Mouse (Mus musculus) embryonic facial prominence, embryonic 10.5 days (tissue): Measurements from ENCODE around the gene Krtap21-1. TPM values are rescaled to one million over a fixed set of nuclear protein-coding genes. Genes with fewer than 3 reads are reported as not detected.

Source experiments
- DNase-seq: peaks from one replicate; pipeline ENCODE4 v3.0.0-alpha.2; 2017; ENCODE audit warnings: low spot score
- H3K27ac ChIP-seq: fragments of 300-500 bp; sonication (generic); replicated peaks from 2 replicates; pipeline ENCODE4 v1.5.1; 2016; ENCODE audit warnings: mild to moderate bottlenecking
- H3K27me3 ChIP-seq: fragments of 300-500 bp; sonication (generic); replicated peaks from 2 replicates; pipeline ENCODE4 v1.6.1; 2016; ENCODE audit warnings: low read depth, mild to moderate bottlenecking; ENCODE audit not compliant: poor library complexity, severe bottlenecking
- H3K36me3 ChIP-seq: fragments of 300-500 bp; sonication (generic); replicated peaks from 2 replicates; pipeline ENCODE4 v1.6.1; 2016; ENCODE audit warnings: mild to moderate bottlenecking, moderate library complexity
- H3K4me1 ChIP-seq: fragments of 300-500 bp; sonication (generic); 2 replicates; pipeline ENCODE4 v1.6.1; 2016
- H3K4me3 ChIP-seq: fragments of 300-500 bp; sonication (generic); 2 replicates; pipeline ENCODE4 v1.5.1; 2016; ENCODE audit warnings: mild to moderate bottlenecking, moderate library complexity
- H3K9me3 ChIP-seq: fragments of 300-500 bp; sonication (generic); 2 replicates; pipeline ENCODE4 v1.6.1; 2016; ENCODE audit warnings: mild to moderate bottlenecking
- WGBS: fragments of 180-500 bp; shearing (Covaris S2); methylation state at CpG from one replicate; pipeline ENCODE4 v1.1.7; 2016; 5-methylcytosine and 5-hydroxymethylcytosine counted together
- polyA plus RNA-seq: library from polyadenylated mRNA; unstranded; fragments of >200 nt; fragmentation: Nextera tagmentation; extraction: Ambion mirVana; gene quantifications from 2 replicates; pipeline ENCODE4 v1.2.1, GENCODE M21; 2016

Gene Krtap21-1
- polyA plus RNA-seq, result not detected in 2 replicates

DNA sequence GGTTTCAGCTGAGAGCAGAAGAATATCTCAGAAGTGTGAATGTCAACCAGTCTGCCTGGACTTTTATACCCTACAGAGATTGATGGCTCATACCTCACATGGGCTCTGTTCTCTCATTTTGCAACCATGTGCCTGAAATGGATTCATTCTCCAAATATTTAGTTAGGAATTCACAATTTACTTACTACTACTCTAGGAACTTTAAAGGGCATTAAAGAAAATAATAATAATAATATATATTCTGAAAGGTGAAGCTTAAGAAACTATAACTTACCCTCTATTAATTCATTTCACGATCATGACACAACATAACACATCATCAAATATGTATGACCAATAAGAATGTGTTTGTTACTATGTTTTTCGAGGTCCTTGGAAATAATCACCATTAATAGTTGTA lies at the start of gene Krtap21-1:
Gene Krtap21-1, minus strand, starts transcription at position 101 of the 400 bp plus-strand sequence.
- DNase-seq, result no peak
- no peak within 1 kb of the TSS for H3K27ac ChIP-seq
- no peaks in the 10 kb centered on the region for H3K27me3 ChIP-seq
- H3K36me3 ChIP-seq, result no peaks in the 10 kb centered on the region
- 85% methylated on average over 2 of the region's 2 CpGs for WGBS
- H3K4me3 ChIP-seq, result no peak within 1 kb of the TSS
- no peaks in the 10 kb centered on the region for H3K4me1 ChIP-seq
- H3K9me3 ChIP-seq, result no peaks in the 10 kb centered on the region

DNA sequence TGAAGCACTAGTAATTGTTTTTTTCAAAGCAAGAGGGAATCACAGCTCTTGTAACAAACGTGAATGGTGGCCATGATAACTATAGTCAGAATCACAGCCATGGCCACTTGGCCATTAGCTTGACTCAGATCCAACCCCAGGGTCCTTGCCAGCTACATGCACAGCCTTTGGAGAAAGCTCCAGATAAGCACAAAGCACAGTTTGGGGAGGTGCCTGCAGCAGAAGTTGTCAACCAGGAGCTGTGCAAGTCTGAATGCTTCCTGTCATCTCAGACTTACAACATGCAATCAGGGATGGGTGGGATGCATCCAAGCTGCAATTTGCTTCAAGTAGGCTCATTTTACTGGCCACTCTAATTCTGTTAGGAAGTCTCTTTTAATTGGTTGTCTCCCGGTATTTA lies 25.9 kb upstream of the Krtap21-1 start:
- no peak for DNase-seq
- no peaks in the 10 kb centered on the region for H3K27me3 ChIP-seq

DNA sequence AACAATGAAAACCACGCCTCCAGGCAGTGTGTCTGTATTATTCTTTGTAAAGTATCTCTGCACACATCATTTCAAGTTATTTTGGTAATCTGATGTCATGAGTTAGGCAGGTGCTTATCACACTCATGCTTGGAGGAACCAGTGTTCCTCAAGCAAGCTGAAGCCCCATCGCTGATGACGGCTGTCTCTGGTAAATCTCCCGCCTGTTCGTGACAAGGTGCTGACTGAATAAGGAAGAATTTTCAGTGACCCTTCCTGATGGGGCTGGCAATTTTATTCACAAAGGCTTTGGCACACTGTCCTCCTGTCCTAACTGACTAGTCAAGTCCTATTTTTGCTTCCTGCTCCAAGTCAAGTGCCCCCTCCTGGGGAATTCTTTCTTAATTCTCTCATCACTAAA lies 21.6 kb upstream of the Krtap21-1 start:
- H3K4me3 ChIP-seq, result no peak overlapping the region
- no peak for DNase-seq

More for the DNA sequence above, 25.9 kb upstream of the Krtap21-1 start:
- 0 out of 2 replicates have a peak, but pooled peaks cover 3% of the 10 kb centered on the region for H3K9me3 ChIP-seq
- H3K27ac ChIP-seq, result no peak overlapping the region
- 78% methylated on average over 2 of the region's 2 CpGs for WGBS
- H3K4me1 ChIP-seq, result no peaks in the 10 kb centered on the region
- H3K4me3 ChIP-seq, result no peak overlapping the region
- H3K36me3 ChIP-seq, result no peaks in the 10 kb centered on the region

DNA sequence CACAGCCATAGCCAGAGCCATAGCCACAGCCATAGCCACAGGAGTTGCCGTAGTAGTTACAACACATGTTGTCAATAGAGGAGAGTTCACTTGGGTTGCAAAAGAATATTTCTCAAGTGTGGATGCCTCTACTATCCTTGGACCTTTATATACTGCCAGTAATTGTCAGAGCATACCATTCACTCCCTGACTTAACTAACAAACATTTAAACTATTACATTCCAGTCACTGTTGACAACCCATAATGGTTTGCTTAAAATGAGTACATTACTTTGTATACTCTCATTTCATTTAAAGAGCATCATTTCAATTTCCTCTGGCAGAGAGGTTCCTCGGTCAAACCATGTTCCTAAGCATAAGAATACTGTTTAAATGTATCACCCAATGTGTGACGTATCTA lies 16.3 kb upstream of the Krtap21-1 start, which contains the start of gene Krtap6-2:
Gene Krtap6-2, minus strand, starts transcription at position 101 of the 400 bp plus-strand sequence.
- Histone ChIP-seq H3K27ac (no peak within 1 kb of the TSS), H3K4me1 (no peaks in the 10 kb centered on the region), H3K4me3 (no peak within 1 kb of the TSS), H3K9me3 (no peaks in the 10 kb centered on the region), H3K27me3 (no peaks in the 10 kb centered on the region), H3K36me3 (no peaks in the 10 kb centered on the region)
- DNase-seq, result no peak
- 94% methylated on average over 3 of the region's 3 CpGs for WGBS

More for the DNA sequence above, 21.6 kb upstream of the Krtap21-1 start:
- 88% methylated on average over 5 of the region's 5 CpGs for WGBS
- Histone ChIP-seq H3K36me3 (no peaks in the 10 kb centered on the region), H3K9me3 (0 out of 2 replicates have a peak, but pooled peaks cover 3% of the 10 kb centered on the region), H3K27ac (no peak overlapping the region), H3K4me1 (no peaks in the 10 kb centered on the region), H3K27me3 (no peaks in the 10 kb centered on the region)

DNA sequence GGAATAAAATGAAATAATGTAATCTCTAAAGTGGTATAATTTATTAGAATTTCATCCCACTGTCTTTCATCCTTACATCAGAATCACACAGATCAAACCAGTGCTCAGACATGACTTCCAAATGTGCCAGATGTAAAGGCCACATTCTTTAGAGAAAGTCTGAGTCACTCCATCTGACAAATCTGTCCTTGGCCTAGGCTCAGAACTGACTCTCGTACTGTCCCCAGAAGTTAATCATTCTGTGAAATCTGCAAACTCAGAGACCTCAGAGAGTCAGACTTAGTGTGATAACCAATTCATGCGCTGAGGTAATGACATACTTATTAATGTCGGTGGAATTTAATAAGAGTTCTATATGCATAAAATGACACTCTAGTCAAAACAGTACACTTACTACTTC lies 12.6 kb upstream of the Krtap21-1 start:
- Histone ChIP-seq H3K4me3 (no peak overlapping the region), H3K4me1 (no peaks in the 10 kb centered on the region), H3K27me3 (no peaks in the 10 kb centered on the region), H3K27ac (no peak overlapping the region), H3K9me3 (no peaks in the 10 kb centered on the region), H3K36me3 (no peaks in the 10 kb centered on the region)
- no peak for DNase-seq
- WGBS, result 92% methylated on average over 3 of the region's 3 CpGs

DNA sequence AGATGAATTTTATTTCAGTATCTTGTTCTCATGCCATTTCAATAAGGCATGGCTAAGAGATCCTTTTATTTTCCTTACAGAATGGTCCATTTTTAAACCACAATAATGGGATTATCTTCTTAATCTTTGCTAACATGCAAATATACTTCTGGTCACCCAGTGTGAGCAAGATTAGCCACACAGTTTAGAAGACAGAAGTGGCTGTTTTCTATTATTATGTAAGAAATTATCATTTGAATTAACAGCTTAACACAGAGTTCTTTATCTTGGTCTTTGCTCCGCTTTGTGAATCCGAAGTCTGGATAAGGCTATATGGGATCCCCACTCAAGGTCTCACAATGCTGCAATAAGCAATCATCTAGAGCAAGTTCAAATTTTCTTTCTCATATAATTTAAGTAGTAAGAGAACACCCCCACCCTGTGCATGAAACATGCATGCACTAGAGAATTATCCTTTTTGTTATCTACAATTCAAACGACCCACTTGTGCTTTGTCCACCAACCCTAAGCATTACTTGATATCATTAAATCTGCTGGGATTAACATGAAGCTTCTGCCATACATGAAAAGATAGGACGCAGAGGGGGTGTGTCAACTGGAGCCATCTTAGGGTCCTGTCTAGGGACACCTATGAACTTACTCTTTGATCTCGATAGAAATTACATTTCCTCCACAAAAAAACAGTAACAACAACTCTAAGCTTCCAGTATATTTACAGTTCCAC lies 6.8 kb upstream of the Krtap21-1 start:
- no peaks in the 10 kb centered on the region for H3K27me3 ChIP-seq
- no peaks in the 10 kb centered on the region for H3K4me1 ChIP-seq
- DNase-seq, result no peak
- H3K9me3 ChIP-seq, result no peaks in the 10 kb centered on the region
- 76% methylated on average over 5 of the region's 5 CpGs for WGBS
- H3K27ac ChIP-seq, result no peak overlapping the region
- no peak overlapping the region for H3K4me3 ChIP-seq
- H3K36me3 ChIP-seq, result no peaks in the 10 kb centered on the region

DNA sequence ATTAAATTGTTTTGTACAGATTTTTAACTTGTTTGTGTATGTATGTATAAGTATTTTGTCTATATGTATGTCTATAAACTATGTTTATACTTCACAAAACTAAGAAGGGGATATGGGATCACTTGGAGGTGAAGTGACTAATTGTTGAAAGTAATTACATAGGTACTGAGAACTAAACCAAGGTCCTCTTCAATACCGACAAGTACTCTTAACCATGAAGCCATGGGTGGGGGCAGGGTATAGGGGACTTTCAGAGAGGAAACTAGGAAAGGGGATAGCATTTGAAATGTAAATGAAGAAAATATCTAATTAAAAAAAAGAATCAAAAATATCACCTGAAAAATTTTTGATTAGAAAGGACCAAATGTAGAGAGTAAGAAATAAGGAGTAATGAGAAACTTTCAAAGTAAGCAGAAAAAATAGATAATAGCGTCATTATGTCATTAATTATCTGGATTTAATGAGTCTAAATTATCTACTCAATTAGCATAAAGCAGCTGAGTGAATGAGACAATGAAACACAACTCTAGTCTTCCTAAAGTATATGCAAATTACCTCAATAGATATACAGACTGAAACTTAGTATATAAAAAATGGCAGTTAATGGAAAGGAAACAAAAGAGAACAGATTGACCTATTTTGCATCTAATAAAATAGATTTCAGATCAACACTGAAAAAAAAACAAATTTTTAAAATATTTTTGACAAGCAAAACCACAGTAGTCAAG lies 30.8 kb downstream of the Krtap21-1 start:
- Histone ChIP-seq H3K9me3 (no peaks in the 10 kb centered on the region), H3K4me1 (no peaks in the 10 kb centered on the region), H3K36me3 (no peaks in the 10 kb centered on the region), H3K27me3 (no peaks in the 10 kb centered on the region), H3K4me3 (no peak overlapping the region), H3K27ac (no peak overlapping the region)
- DNase-seq, result no peak
- WGBS, result 85% methylated on average over 2 of the region's 2 CpGs

Other genes starting within 250 kb of the Krtap21-1 start
- gene Gm9789, start 245.9 kb downstream of the Krtap21-1 start, polyA plus RNA-seq, result not detected in 2 replicates
- not detected in 2 replicates for gene Gm7735, start 234.4 kb downstream of the Krtap21-1 start, polyA plus RNA-seq
- not detected in 2 replicates for gene 1110057P08Rik, start 229.1 kb downstream of the Krtap21-1 start, polyA plus RNA-seq
- not detected in 2 replicates for gene Krtap20-2, start 198.0 kb downstream of the Krtap21-1 start, polyA plus RNA-seq
- gene Krtap6-2, start 16.2 kb upstream of the Krtap21-1 start, polyA plus RNA-seq, result not detected in 2 replicates
- not detected in 2 replicates for gene Krtap8-1, start 84.1 kb upstream of the Krtap21-1 start, polyA plus RNA-seq
- not detected in 2 replicates for gene Krtap7-1, start 104.5 kb upstream of the Krtap21-1 start, polyA plus RNA-seq
- gene Krtap11-1, start 167.3 kb upstream of the Krtap21-1 start, polyA plus RNA-seq, result not detected in 2 replicates